Mouse (Mus musculus) myocyte (in vitro differentiated cells): ENCODE measurements at regions not wholly inside any gene's neighbourhood (a gene's known extent, or its start where the extent isn't known, plus 50 kb on each side); places are given as distances from the start of the nearest gene placed in this dataset.

ENCODE experiments used
- CEBPB ChIP-seq: IDR thresholded peaks from 2 replicates; pipeline ENCODE4 v1.6.1; 2011; ENCODE audit warnings: mild to moderate bottlenecking, moderate library complexity; ENCODE audit not compliant: poor library complexity, insufficient read depth, severe bottlenecking
- MAX ChIP-seq: IDR thresholded peaks from one replicate; pipeline ENCODE4 v1.6.1; 2011; ENCODE audit warnings: low read depth, mild to moderate bottlenecking, control low read depth
- MYOD1 ChIP-seq, 3 experiments: IDR thresholded peaks; one replicate each; pipeline ENCODE4 v1.6.1; 2011; ENCODE audit warnings: control low read depth in 2 of 3, low read depth in 2 of 3, mild to moderate bottlenecking in 2 of 3, moderate library complexity in 1 of 3; ENCODE audit not compliant: insufficient read length in 2 of 3, control insufficient read depth in 1 of 3
- MYOG ChIP-seq, 3 experiments: IDR thresholded peaks; one replicate each; pipeline ENCODE4 v1.6.1; 2011; ENCODE audit warnings: control low read depth in 2 of 3, low read depth in 2 of 3, mild to moderate bottlenecking in 2 of 3; ENCODE audit not compliant: insufficient read length in 2 of 3, control insufficient read depth in 1 of 3, insufficient read depth in 1 of 3
- POLR2A ChIP-seq: IDR thresholded peaks from one replicate; pipeline ENCODE4 v1.6.1; 2011; ENCODE audit warnings: low read depth, mild to moderate bottlenecking, control low read depth, moderate library complexity; ENCODE audit not compliant: insufficient read length
- POLR2AphosphoS2 ChIP-seq: IDR thresholded peaks from one replicate; pipeline ENCODE4 v1.6.1; 2011; ENCODE audit warnings: low read depth, control low read depth; ENCODE audit not compliant: insufficient read length
- REST ChIP-seq: IDR thresholded peaks from one replicate; pipeline ENCODE4 v1.6.1; 2011; ENCODE audit warnings: mild to moderate bottlenecking, control low read depth, moderate library complexity; ENCODE audit not compliant: insufficient read depth, insufficient read length
- SRF ChIP-seq: IDR thresholded peaks from one replicate; pipeline ENCODE4 v1.6.1; 2011; ENCODE audit warnings: low read depth; ENCODE audit not compliant: control insufficient read depth, insufficient read length
- TCF12 ChIP-seq: IDR thresholded peaks from one replicate; pipeline ENCODE4 v1.6.1; 2011; ENCODE audit warnings: mild to moderate bottlenecking, control low read depth; ENCODE audit not compliant: poor library complexity, insufficient read depth, severe bottlenecking
- USF1 ChIP-seq: IDR thresholded peaks from one replicate; pipeline ENCODE4 v1.6.1; 2011; ENCODE audit warnings: low read depth, mild to moderate bottlenecking, control low read depth, moderate library complexity

DNA sequence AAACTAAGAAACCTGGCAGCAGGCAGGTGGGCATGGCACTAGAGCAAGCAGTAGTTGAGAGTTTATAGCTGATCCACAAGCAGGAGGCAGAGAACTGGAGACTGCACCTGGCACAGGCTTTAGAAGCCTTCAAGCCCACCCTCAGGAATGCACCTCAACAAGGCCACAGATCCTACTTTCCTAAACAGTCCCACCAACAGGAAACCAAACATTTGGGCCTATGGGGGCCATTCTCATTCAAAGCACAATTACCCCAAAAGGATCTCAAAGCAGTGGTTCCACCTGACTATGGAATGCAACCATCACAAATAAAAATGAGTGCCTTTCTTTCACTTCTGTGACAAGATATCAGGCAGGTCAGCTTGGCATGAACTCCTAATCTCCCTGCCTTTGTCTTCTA, 749.9 kb downstream of the Cypt12 start:
- TF ChIP-seq MAX (no peak), TCF12 (no peak), REST (no peak), POLR2AphosphoS2 (no peak), USF1 (no peak), POLR2A (no peak), MYOG (IDR thresholded peaks at IDR 0.05; ENCODE audit: control insufficient read depth in 1 of 3, insufficient read depth in 1 of 3, insufficient read length in 2 of 3, low read depth in 2 of 3) (no peak), MYOD1 (IDR thresholded peaks at IDR 0.05; ENCODE audit: control insufficient read depth in 1 of 3, insufficient read length in 2 of 3, low read depth in 2 of 3) (no peak), CEBPB (no peak), SRF (no peak)
